Mouse (Mus musculus) liver, postnatal 0 days (tissue): Measurements from ENCODE around the gene Dnajc6.
A peak's percentile ranks its signal among the peaks of the same experiment; 100 is the strongest.

Source experiments
- CTCF ChIP-seq: sonication (generic); IDR thresholded peaks from 2 replicates; pipeline ENCODE4 v1.5.1; 2016; ENCODE audit warnings: antibody characterized with exemption, low read depth
- EP300 ChIP-seq: IDR thresholded peaks from 2 replicates; pipeline ENCODE4 v1.6.1; 2016; ENCODE audit warnings: antibody characterized with exemption, low read depth, mild to moderate bottlenecking

GRCm38 (mm10) chr4:101617742-101618141 lies 121.3 kb downstream of the Dnajc6 start:
- TF ChIP-seq CTCF: peak; percentile 27
- no peak for TF ChIP-seq EP300
